Comparison of ENCODE assay signal across 8 mouse cellular contexts in genomic region chr2:157751589-157752373, GRCm38 (mm10). TPM values are rescaled to one million over a fixed set of nuclear protein-coding genes. Genes with fewer than 3 reads are reported as not detected.
DNase-seq lines count a peak whose midpoint lies in the region; ATAC-seq and TF ChIP-seq lines count a peak whose summit lies in the region.

No protein-coding gene starts in this region.

- 65% methylated on average over 22 of the region's 22 CpGs for WGBS in forebrain, embryonic 10.5 days
- WGBS in heart, embryonic 13.5 days: 45% methylated on average over 22 of the region's 22 CpGs
- WGBS in kidney, embryonic 15.5 days: 50% methylated on average over 22 of the region's 22 CpGs
- 78% methylated on average over 22 of the region's 22 CpGs for WGBS in liver, postnatal 0 days (ENCODE audit: insufficient replicate concordance)

- no peak overlapping the region for H3K9ac ChIP-seq in heart, embryonic 13.5 days
- no peak overlapping the region for H3K9ac ChIP-seq in kidney, embryonic 15.5 days
- no peak overlapping the region for H3K9ac ChIP-seq in liver, postnatal 0 days (replicated peaks)

- H3K36me3 ChIP-seq in forebrain, embryonic 10.5 days (replicated peaks): peaks cover 19% of the 10 kb centered on the region
- H3K36me3 ChIP-seq in heart, embryonic 13.5 days: no peaks in the 10 kb centered on the region
- no peaks in the 10 kb centered on the region for H3K36me3 ChIP-seq in kidney, embryonic 15.5 days
- 0 out of 2 replicates have a peak, but pooled peaks cover 2% of the 10 kb centered on the region for H3K36me3 ChIP-seq in liver, postnatal 0 days (replicated peaks; ENCODE audit: insufficient read depth, low read length)

- no peak for TF ChIP-seq CTCF in liver, postnatal 0 days (IDR thresholded peaks at IDR 0.05; ENCODE audit: low read depth)

- peak overlapping the region; percentile 73 for H3K27ac ChIP-seq in forebrain, embryonic 10.5 days
- H3K27ac ChIP-seq in heart, embryonic 13.5 days (replicated peaks): peak overlapping the region; percentile 40
- H3K27ac ChIP-seq in kidney, embryonic 15.5 days: no peak overlapping the region
- no peak overlapping the region for H3K27ac ChIP-seq in liver, postnatal 0 days (ENCODE audit: low read depth)

- peak; percentile 79 for ATAC-seq in cerebellum, adult (ENCODE audit: insufficient number of reproducible peaks, low FRiP score, low TSS enrichment)
- ATAC-seq in heart, embryonic 13.5 days (ENCODE audit: extremely low read depth, insufficient number of reproducible peaks, low FRiP score, low TSS enrichment): no peak
- ATAC-seq in kidney, embryonic 15.5 days (replicated peaks; ENCODE audit: low FRiP score): peak; percentile 36; the same call in 1 of the 2 replicates
- 0 out of 2 replicates have a peak, but pooled peaks have one; percentile 31 for ATAC-seq in liver, postnatal 0 days

- H3K27me3 ChIP-seq in forebrain, embryonic 10.5 days (ENCODE audit: poor library complexity, severe bottlenecking): no peaks in the 10 kb centered on the region
- no peaks in the 10 kb centered on the region for H3K27me3 ChIP-seq in heart, embryonic 13.5 days (replicated peaks)
- H3K27me3 ChIP-seq in kidney, embryonic 15.5 days: no peaks in the 10 kb centered on the region
- H3K27me3 ChIP-seq in liver, postnatal 0 days (ENCODE audit: insufficient read depth, low read length): no peaks in the 10 kb centered on the region

- H3K4me1 ChIP-seq in forebrain, embryonic 10.5 days: peaks cover 41% of the 10 kb centered on the region
- H3K4me1 ChIP-seq in heart, embryonic 13.5 days: peaks cover 37% of the 10 kb centered on the region
- H3K4me1 ChIP-seq in kidney, embryonic 15.5 days: peaks cover 34% of the 10 kb centered on the region
- H3K4me1 ChIP-seq in liver, postnatal 0 days (ENCODE audit: insufficient read depth): peaks cover 10% of the 10 kb centered on the region

- TF ChIP-seq EP300 in liver, postnatal 0 days (IDR thresholded peaks at IDR 0.05; ENCODE audit: low read depth): no peak

- peak overlapping the region; percentile 42 for H3K4me2 ChIP-seq in heart, embryonic 13.5 days
- H3K4me2 ChIP-seq in kidney, embryonic 15.5 days: no peak overlapping the region
- H3K4me2 ChIP-seq in liver, postnatal 0 days (ENCODE audit: low read depth, low read length): no peak overlapping the region

- no peaks in the 10 kb centered on the region for H3K9me3 ChIP-seq in forebrain, embryonic 10.5 days
- no peaks in the 10 kb centered on the region for H3K9me3 ChIP-seq in heart, embryonic 13.5 days
- no peaks in the 10 kb centered on the region for H3K9me3 ChIP-seq in kidney, embryonic 15.5 days (replicated peaks)
- no peaks in the 10 kb centered on the region for H3K9me3 ChIP-seq in liver, postnatal 0 days (ENCODE audit: low read length)

- no peak for DNase-seq in forebrain, embryonic 10.5 days (ENCODE audit: extremely low spot score, low spot score)
- DNase-seq in liver, postnatal 0 days: no peak
- DNase-seq in ovary, postnatal 10 days (ENCODE audit: low spot score): peak; percentile 3
- DNase-seq in c-Kit-positive CD71-positive TER-119-positive erythroid progenitor cells, embryonic 14.5 days (ENCODE audit: low spot score): no peak
- no peak for DNase-seq in spleen, adult 12 weeks (ENCODE audit: low spot score)

- H3K4me3 ChIP-seq in forebrain, embryonic 10.5 days: peak overlapping the region; percentile 6; the same call in 1 of the 2 replicates
- no peak overlapping the region for H3K4me3 ChIP-seq in heart, embryonic 13.5 days
- H3K4me3 ChIP-seq in kidney, embryonic 15.5 days (replicated peaks): no peak overlapping the region
- H3K4me3 ChIP-seq in liver, postnatal 0 days (ENCODE audit: low read depth, low read length): no peak overlapping the region

RNA-seq across cellular contexts. Expression of gene Ctnnbl1, which starts 14.6 kb away (rescaled TPM):
- 98.8 and 104 TPM in 2 replicates for polyA plus RNA-seq in forebrain, embryonic 10.5 days (2016; fragmentation: Nextera tagmentation; extraction: Ambion mirVana)
- 31.5 and 35.4 TPM in 2 replicates for polyA plus RNA-seq in heart, embryonic 13.5 days (2015; fragmentation: Nextera tagmentation; extraction: Ambion mirVana)
- 72.7 and 75.3 TPM in 2 replicates for polyA plus RNA-seq in kidney, embryonic 15.5 days (2015; fragmentation: Nextera tagmentation; extraction: Ambion mirVana)
- 17.4 and 19.9 TPM in 2 replicates for polyA plus RNA-seq in liver, postnatal 0 days (2015; fragmentation: Nextera tagmentation; extraction: Ambion mirVana)

Comparison
In these comparisons a context has a peak if more than half of its experiments do, and no peak if none do; other contexts are left out.
1. H3K27ac ChIP-seq: peak in forebrain, embryonic 10.5 days (single experiment) and heart, embryonic 13.5 days (single experiment); none in kidney, embryonic 15.5 days (single experiment) and liver, postnatal 0 days (single experiment).